Mouse (Mus musculus) erythroblast, adult 5-6 weeks (primary cell): ENCODE results near the gene Cenpf. TPM values are rescaled to one million over a fixed set of nuclear protein-coding genes. Genes with fewer than 3 reads are reported as not detected.

Source experiments
- ATAC-seq: replicated peaks from 2 replicates; pipeline ENCODE4 v1.8.0; 2016; ENCODE audit warnings: moderate number of reproducible peaks, mild to moderate bottlenecking, moderate TSS enrichment, inconsistent platforms; ENCODE audit not compliant: poor library complexity, low FRiP score, severe bottlenecking
- total RNA-seq, 2 experiments: library from RNA; stranded (forward) in 1 of 2; stranded (reverse) in 1 of 2; fragments of 150-400 nt in 1 of 2; fragments of 200-764, 138-1000 nt in 1 of 2; gene quantifications; 2 replicates each; pipeline versions ENCODE4 v1.2.3 to v1.2.4; 2015 to 2017; ENCODE audit warnings: low replicate concordance in 2 of 2

The Cenpf gene
- total RNA-seq, 2 experiments from 2014 or later: 67.6 to 108 TPM

DNA sequence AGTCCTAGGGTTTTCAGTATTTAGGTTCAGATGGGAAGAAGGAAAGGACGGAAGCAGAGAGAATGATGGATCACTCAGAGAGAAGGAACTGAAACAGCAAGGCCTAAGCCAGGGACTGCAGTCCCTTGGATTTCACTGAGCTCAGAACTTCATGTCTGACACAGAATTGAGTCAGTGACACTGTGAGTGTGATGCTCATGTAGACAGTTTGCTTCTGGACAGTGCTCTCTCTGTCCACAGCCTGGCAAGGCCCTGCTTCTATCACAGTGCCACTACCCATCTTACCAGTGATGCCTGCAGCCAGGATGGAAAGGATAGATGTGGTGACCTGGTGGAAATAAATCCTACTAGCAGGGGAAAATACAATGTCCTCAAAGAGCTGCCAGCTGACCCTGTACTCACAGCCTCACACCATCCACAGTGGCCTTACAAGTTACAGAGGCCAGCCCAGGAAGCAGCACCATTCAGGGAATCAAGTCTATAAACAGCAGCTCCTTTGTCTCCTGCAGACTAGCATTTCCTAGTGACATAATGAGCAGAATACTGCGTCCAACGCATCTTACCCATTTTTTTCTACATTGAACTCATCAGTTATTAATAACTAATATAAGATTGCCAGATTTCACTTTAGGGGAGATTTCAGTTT, 43.1 kb downstream of the Cenpf start:
- no peak for ATAC-seq

DNA sequence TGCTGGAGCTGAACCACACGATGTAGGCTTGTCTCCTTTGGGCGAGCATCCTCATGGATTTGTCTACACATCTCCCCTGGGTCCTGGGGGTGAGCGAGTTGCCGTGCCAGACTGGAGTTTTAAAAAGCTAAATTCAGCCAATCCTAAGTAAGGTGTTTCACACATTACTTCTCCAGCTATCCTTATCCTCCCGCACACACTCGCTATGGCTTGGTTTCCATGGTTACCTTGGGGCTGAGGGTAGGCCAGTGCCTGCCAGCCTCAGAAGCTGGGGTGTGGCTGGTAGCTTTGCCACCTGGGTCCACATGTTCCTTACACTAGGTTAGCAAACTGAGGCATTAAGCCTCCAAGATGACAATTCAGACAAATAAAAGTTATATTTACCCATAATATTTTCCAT, 48.3 kb downstream of the Cenpf start:
- ATAC-seq: no peak

DNA sequence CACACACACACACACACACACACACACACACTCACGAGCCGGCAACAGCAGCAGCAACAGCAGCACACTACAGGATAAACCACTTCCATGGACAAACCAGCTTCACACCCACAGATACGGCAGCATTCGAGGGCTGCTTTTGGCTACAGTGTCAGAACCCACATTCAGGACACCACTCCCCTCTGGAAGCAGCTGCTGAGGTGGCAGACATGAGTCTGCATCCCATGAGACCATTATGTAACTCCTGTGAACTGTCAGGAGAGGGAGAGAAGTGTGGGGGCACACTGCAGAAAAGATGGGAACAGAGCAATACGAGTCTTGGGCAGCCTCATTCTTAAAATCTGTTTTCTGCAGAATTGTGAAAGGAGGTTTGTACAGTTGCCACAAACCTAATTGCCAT, 54.1 kb downstream of the Cenpf start:
- ATAC-seq: no peak

DNA sequence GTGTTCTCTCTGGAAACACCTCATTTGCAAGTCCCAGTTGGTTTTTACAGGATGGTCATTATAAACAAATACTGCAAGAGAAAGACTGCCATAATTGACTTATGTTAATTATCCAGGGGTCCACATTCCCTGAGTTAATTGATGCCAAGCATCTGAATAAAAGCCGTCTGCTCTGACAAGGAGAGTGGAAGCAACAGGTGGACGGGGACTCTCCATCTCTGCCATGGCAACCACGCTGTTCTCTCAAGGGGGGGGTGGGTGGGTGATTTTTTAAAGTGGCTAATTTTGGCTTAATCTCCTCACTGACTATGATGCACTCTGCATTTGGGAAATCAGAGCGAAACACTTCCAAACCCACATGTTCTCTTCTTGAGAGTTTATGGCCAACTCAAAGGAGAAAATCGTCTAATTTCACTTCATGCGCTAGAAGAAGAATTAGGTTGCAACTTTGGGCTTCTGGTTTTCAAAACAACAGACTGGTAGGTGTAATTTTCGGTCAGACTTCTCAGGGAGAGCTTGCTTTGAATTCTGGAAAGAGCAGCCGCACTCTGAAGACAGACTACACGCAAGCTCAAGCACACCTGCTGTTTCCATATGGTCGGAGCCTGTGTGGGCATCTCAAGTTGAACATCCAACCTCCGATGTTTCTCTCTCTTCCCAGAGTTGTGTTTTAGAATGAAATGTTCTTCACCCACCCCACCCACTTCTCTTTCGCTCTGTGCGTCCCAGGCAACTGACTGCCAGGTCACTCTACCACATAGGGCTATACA, 55.8 kb downstream of the Cenpf start:
- ATAC-seq: no peak

DNA sequence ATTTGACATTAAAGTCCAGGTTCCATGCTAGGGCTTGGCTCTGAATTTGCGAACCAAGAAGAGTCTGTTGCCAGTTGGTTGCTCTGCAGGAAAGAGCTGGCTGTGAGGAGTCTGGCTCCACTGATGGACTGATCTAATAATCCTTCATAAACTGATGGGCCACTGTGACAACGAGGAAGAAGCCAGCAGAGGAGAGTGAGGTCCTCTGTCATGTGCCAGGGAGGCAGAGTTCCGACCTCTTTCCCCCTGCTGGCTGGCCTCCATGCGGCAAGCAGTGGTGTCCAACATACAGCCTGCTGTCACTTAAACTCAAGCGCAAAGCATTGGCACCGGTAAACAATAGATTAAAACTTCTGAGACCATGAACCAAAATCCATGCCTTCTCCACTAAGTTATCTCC, 57.9 kb downstream of the Cenpf start:
- no peak for ATAC-seq

DNA sequence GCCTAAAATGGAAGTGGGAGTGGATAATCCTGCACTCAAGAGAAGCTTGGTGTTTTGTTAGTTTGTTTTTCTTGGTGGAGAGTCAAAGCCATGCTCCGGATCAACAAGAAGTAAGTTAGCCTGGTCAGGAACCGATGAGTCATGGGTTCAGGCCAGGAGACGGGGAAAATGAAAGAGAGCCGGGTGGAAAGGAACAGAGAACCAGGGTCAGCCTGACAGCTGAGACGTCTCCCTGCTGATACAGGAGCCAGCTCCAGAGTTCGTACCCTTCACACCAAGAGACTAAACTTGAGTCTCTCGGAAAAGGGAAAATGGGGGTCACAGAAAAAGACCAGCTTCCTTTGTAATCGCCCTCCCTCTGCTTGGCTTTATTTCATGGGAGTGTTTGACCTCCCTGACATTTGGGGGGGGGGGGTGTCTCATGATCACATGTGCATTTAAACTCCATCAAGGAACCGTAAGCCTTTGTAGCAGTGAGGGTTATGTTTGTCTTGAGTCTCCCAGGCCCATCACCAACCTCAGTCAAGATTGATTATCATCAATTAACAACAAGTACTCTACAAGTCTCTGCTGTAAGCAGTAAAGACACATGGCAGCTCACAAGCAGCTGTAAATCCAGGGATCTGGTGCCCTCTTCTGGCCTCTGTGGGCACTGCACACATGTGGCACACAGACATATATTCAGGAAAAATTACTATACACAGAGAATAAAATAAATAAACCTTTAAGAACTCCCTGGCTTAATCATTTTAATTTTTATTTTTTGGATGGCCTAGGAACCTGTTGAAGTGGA, 59.7 kb downstream of the Cenpf start:
- ATAC-seq: peak; percentile 69

DNA sequence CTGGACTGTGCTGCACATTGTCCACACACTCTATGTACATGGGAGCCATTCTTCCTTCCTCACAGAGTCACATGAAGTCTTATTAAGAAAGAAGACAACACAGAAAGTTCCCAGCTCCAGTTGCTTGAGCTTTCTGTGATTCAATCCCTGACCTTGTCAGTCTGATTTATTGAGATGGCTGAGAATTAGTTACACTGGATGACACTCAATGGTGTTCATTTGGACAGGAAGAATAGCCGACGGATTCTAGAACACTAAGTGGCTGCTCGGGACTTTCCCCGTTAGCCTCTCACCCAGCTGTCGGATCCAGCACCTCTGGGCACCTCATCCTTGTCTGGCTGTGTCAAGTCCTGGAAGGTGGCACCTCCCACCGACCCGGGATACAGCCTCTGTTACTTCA, 63.1 kb downstream of the Cenpf start:
- ATAC-seq: no peak

DNA sequence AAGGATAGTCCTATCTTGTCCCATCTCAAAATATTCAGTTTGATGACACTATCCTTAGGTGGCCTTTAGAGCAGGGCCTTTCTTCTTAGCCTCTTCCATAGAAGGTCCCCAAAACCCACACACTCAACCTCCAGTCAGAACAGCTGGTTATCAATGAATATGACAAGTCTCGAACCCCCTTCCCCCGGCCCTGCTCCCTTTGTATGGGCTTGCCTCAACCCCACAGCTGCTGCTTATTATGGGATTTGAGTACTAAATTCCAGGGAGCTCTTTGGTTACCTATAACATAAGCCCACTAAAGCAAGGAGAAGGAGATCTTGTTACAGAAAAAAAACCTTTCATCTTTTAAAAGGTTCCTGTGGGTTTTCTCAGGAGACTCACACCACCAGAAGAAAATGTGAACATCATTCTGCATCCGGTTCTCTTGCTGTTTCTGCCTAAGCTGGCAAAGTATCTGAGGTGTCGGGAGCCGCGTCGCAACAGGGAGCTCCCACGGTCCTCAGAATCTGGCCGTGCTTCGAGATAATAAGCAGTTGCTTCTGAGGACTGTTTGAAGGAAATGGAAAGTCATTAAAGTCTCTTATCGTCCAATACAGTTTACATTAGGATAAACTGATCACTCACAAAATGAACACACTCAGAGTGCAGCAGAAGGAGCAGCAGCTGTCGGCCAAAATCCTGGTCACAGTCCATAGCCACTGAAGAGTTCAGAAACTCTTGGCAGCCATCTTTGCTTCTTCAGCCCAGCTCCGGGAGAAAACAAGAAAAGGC, 68.7 kb downstream of the Cenpf start:
- ATAC-seq: no peak

DNA sequence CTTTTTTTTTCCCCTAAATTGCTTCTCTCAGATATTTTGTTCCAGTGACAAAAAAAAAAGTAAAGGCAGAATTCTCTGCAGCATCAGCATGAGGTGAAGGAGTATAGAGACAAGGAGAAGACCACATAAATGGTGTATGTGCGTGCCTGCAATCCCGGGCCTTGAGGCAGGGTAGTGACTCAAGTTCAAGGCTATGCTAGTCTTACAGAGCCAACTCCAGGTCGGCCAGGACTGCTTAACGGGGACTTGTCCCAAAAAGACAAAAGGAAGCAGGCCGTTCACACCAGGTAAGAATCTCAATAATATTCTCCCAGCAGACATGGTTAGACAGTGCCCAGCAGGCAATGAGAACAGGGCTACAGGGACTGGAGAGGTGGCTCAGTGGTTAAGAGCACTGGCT, 70.5 kb downstream of the Cenpf start:
- no peak for ATAC-seq

DNA sequence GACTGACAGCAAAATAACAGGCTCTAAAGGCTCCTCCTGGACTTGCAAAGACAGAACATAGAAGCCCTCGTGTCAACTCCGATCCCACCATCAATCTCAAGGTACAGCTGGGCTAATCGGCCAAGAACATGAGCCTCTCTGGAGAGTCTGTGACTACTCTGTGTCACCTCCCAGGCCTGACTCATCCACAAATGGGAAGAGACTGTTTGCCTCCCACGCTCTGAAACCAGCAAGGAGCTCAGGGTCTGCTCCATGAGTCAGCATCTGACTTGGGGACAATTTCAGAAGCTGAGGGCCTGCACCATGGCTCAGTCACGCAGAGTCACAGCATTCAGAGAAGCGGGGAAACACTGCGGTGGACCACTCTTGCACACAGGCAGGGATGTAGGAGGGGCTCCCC, 72.6 kb downstream of the Cenpf start:
- ATAC-seq: no peak

DNA sequence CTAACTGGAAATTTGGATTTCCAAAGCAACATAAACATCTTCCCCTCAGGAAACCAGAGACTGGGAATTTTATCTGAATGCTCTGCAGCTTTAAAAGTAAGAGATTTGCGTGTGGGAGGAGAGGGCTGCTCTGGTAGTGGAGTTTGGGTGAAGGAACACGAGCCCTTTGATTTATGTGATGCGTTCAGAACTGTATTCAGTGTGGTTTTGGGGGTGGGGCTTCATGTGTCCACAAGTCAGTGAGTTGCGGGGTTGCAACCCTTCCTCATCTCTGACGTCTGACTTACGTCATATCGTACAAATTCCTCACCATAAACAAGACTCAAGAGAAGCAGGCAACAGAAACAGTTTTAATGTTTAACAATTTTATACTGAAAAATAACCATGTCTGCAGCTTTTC, 74.8 kb downstream of the Cenpf start:
- ATAC-seq: no peak

DNA sequence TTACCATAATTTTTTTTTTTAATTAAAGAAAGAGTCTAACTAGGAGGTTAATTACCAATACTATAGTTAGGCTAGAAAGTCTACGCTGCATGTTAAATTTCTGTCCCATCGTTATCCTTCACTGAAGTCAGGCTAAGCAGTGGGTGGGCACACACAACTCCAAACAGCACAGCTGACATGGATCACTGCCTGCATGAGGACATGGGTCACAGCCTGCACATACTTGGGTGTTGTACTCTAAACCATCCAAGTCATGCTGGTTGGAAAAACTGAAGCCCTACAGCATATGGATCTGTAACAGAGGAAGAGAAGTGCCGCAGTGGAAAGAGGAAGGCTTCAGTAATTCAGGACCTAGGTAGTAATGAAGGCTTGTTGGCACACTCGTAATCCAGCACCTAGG, 76.1 kb downstream of the Cenpf start:
- ATAC-seq: no peak

DNA sequence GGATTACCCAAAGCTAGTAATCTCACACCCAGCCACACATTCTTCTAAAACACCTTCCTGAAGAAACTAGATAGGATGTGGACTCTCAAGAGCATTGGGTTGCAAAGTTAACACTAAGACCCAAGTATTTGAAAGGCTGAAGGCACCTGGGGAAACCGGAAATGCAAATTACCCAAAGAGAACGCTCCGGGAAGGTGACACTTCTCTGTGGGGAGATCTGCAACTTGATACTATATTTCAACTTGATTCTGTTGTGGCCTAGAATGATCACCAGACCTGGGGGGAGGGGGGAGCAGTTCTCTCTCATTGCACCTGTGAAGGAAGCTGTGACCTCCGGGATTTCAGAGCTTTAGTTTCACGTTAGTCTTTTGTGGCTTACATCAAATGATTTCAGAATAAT, 79.2 kb downstream of the Cenpf start:
- ATAC-seq: no peak

DNA sequence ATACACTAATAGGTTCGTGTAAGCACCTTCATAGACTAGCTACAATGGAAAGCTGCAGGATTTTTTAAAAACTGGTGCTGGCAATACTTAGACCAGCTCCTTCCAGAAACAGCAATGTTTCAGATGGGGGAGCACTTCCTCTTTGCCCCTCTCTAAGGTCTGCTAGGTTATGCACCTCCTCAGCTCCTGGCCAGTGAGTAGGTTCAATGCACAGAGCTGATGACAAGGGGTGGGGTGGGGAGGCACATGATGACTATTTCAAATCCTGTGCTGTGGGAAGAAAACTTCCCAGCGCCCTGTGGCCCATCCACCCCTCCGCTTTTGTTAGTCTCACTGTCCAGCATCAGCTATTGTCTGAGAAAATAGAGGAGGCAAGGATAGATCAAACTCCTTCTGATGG, 79.8 kb downstream of the Cenpf start:
- ATAC-seq: no peak

DNA sequence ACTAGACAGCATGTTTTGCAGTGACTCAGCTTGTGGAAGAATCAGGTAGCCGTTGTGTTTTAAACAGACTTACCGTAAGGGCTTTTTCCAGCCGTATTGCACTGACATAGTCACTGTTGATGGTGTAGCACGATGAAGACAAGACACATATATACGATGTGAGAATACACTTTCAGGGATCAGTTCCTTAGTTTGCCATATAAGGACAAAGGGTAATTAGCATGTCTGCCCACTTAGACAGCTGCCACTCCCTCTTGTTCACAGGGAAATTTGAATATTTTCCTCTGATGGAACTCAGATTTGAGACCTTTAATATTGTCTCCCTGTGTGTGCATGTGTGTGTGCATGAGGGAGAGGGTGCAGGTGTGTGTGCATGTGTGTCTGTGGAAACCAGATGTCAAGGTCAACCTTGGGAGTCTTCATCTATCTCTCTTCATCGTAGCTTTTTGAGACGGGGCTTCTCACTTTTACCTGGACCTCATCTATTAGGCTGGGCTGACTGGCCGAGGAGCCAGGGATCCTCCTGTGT, 82.2 kb downstream of the Cenpf start:
- ATAC-seq: no peak

DNA sequence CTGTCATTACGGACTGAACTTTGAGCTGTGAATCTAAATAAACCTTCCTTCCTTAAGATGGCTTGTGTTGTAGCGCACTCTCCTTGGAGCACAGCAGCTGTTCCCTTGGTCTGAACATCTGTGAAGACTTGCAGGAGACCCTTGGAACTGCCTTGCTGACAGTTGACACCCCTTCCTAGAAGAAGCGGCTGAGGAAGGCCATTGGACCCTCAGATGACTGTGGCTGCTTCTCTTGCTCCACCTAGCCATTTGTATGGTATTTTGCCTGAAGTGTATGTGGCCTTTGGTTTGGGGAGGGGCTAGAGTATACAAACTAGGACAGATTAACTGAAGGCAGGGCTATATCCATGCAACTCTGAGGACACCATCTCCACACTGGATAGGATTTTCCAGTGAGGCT, 90.8 kb downstream of the Cenpf start:
- no peak for ATAC-seq
